Mouse (Mus musculus): ENCODE measurements around the gene Dock2. TPM values are rescaled to one million over a fixed set of nuclear protein-coding genes. Genes with fewer than 3 reads are reported as not detected.

The Dock2 gene
- total RNA-seq, 2 experiments from 2014 or later, result 2.5 to 3.9 TPM

DNA sequence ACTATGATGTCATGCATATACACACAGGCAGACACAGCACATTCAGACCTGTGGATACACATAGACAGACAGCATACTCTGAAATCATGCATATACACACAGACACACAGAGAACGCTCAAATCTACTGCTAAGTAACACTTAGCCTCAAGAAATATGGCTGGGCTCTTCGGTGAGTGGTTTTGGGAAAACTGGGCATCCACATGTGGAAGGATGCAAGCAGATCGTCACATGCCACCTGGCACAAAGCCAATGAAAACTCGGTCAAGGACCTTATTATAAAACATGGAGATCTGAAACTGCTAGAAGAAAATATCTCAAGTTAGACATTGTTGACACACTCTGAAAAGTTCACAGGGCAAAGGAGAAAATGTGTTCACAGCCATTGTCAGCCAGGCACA, 255.7 kb downstream of the Dock2 start:
- DNase-seq, result peak in 1 of 2 experiments; percentile 1

DNA sequence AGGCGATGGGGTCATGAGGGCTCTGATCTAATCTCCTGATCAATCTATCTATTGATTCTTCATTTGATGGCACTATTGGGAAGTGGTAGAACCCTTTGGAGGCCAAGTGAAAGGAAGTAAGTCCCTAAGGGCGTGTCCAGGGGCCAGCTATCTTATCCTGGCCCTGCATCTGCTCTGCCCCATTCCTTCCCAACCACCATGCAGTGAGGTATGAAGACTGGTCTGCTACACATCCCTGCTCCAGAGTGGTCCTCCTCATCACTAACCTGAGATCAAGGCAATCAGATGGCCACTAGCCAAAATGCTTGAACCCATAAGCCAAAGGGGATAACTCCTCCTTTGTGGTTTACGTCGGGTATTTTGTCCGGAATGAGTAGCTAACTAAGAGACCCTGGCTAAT, 256.5 kb downstream of the Dock2 start:
- no peak for DNase-seq

DNA sequence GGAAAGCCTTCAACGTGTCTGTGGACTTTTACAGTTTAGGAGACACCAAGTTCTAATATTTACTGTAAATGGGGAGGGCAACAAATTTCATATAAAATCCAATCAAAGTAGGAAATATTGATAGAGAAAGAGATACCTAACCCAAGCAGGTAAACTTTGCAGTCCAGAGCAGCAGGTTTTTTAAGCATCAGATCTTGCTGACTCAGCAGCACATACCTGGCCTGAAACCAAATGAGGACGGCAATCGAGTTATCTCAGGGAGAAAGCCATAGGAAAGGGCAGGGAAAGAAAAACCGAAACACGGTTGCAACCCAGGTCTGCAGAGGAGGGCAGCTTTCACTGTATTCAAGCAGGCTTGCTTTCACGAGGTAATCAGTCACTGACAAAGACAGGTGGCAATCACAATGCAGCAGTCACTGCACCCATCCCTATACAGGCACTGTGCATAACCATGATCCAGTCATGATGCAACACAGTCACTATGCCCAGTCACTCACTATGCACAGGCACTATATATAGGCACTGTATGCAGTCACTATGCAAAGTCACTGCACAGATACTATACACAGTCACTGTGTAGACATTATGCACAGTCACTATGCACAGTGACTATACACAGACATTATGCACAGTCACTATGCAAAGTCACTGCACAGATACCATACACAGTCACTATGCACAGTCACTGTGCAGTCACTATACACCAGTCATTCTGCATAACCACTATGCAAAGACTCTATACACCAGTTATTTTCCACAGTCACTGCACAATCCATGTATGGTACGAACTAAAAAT, 258.4 kb downstream of the Dock2 start:
- DNase-seq, result no peak

DNA sequence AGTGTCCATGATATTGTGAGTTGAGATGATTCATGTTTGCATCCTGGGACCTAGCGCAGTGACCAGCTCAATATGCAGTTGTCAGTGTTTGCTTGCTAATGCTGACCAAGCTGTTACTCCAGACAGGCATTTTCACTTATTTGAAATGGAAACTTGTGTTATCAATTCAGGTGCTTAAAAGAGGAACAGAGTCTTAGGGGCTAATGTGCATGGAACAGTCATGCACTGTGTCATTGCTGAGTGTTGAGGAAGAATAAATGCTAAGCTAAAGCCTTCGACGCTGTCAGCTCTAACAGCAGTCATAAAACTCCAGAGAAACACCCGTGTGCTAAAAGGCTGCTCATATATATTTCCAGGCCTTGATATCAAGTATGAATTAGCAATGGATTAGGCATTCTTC, 259.1 kb downstream of the Dock2 start:
- DNase-seq, result no peak

DNA sequence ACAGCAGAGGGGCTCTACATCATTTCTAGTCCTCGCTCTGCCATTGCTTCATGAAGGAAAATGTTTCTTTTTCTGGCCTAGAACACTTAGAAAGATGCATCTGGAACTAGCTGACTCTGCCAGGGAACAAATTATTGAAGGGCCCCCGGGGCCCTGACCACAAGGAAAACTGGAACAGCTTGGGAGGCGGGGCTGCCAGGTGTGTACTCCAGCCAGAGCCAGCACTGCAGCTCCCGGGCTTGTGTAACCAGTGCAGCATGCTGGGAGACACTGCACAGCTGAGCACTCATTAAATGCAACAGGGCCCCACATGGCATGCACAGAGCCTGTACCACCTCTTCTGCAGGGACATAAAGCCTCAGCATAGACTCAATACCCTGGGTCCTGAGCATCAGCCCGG, 265.1 kb downstream of the Dock2 start:
- DNase-seq, result no peak

DNA sequence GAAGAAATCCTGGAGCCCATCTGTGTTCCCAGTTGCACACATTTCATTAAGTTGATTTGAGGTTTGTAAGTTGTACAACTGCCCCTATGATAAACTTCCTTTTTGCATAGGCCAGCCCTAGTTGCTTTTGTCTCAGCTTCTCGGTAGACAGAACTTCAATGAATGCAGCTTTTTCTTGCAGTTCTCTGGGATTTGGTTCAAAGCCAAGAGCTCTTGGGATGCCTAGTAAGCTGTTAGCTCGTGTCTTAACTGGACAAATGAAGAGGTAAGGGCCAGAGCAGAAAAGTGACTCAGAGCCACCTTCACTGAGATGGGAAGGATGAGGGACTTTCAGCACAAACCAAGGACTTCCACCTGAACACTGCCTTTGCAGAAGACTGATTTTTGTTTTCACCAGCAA, 266.7 kb downstream of the Dock2 start:
- DNase-seq, result no peak

DNA sequence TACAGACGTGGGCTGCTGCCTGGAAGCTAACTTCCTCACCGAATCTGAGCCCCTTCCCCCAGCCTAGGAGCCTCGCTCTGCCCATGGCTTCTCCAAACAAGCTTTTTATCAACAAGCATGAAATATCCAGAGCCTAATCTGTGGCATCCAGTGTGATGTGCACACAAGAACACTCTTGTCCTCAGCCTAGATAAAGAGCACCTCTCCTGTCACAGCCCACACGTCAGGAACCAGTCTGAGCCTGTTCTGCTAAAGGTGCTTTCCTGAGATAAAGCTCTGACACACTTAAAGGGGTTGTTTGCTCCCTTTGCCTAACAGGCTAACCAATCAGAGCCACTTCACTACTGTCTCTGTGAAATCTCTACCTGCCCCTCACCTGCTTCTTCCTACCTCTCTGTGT, 268.4 kb downstream of the Dock2 start:
- no peak for DNase-seq

DNA sequence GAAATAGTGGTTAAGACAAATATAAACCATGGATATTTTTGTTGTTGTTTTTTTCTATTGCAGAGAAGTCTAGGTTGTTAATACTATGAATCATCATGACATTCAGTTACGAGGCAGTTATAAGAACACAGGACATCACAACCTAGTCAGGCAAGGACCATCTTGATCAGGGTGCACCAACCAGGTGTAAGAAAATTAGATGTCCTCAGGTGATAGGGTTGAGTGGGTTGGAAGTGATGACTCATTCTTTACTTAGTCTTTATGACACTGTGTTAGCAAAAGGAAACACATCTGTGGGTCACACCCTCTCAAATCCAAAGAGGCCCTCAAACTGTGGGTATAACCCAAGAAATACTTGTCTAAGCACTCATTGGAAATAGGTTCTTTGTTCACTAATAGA, 277.3 kb downstream of the Dock2 start:
- no peak for DNase-seq

DNA sequence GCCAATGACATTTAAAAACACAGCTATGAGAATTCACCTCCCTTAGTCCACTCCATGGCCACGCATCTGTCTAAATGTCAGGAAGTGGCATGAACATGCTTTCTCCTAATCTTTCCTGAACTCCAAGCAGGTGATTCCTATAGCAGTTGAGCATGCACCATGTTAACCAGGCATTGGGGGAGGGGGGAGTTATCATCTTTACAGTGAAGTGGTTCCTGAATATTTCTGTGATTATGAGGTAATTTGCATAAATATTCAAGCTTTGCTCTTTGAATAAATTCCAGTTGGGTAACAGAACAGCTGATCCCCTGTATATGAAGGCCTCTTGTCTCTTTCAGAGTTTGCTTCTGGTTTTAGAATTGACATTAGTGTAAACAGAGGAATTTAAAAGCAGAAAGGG, 284.0 kb downstream of the Dock2 start:
- DNase-seq, result no peak

DNA sequence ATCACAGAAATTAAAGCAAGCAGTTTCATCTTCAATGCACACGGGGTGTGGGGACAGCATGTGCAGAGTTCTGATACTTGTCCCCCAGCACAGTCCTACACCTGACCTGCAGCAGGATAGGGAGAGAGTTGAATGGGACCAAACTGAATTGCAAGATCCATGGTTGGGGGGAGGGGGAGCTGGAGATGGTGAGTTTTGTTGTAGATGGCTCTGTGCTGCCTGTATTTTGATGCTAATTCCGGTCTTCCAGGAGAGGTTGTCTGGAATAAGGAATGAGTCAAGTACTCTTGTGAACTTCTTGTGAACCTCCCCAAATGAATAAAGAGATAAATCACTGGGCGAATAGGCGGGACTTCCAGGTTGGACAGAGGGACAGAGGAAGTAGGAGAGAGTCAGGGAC, 289.0 kb downstream of the Dock2 start:
- no peak for DNase-seq

DNA sequence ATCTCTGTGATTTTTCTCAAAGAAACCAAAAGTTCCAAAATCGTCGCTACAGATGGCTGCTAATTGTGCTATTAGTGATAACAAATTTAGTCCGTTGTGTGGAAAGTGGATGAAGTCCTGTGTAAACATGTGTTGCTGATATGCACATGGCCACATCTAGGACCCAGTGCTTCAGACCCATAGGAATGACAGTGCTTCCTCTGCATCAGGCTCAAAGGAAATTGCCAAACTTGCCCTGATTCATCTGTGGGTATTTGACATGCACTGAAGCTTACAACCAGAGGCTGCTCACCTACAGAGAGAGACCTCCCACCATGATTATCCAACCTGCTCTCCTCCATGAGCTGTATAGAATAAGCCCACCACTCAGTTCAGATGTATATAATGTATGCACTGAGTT, 290.7 kb downstream of the Dock2 start:
- DNase-seq, result no peak

DNA sequence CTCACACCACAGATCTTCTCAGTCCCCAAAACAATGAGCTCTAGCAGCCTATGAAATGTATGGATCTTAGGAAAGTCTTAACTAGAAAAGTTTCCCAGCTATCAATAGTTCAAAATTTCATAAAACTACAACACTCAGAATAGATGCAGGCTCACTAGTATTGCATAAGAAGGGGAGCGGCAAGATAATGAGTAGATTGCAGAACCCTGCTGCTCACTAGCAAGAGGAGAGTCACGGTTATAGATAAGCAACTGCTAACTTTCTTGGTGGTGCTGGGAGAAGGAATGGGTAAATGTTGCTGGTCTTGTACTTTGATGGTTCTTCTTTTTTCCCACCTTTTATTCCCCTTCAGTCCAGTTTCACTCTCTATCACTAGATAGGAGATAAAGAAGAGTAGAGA, 291.5 kb downstream of the Dock2 start:
- DNase-seq, result no peak

DNA sequence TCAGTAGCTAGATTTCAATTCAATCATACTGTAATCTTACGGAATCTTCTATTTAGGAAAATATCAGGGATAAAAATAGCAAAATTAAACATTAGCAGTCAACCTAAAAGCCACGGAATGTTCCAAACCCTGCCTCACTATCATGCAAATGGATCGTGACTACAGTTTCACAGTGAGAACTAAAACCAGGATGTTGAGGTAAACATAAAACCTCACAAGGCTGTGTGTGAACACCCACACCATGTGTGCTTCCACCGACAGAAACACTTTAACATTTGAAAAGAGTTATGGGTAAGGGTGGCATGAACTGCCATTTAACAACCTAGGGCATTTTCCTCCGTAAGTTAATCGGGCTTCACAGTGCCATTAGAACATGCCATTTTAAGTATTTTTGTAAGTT, 294.1 kb downstream of the Dock2 start:
- DNase-seq, result no peak

DNA sequence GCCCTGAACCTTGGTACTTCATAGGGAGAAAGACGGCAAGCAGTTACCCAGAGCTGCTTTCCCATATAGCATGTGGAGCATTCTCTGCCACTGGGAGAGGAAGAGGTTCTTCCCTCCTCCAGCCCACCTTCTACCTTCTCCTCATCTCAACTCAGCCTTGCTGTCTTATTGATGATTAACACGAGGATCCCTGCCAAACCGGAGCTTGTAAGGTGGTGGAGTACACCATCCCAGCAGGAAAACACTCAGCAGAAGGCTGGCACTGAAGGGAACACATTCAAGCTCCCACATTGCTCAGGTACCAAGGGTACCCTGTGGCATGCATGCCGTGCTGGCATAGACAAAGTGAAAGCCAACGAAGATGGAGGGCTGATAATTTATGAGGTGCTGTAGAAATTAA, 304.4 kb downstream of the Dock2 start:
- DNase-seq, result no peak

DNA sequence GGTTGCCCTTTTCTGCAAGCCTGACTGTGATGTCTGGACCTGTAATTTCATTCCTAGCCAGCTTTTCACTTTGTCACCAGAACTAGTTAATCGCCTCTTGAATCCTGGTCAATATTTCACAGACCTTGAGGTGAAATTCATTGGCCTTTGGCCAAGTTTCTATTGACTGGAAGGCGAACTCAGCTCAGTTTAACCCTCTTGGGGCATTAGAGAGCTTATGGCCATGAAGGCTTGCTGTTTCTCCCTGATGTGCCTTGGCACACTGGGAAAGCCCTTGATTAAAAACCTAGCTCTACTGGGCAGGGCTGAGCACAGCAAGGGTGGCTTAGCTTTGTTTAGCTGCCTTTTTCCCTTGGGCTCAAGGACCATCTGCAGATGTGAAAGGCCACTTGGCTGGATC, 313.9 kb downstream of the Dock2 start:
- DNase-seq, result no peak

DNA sequence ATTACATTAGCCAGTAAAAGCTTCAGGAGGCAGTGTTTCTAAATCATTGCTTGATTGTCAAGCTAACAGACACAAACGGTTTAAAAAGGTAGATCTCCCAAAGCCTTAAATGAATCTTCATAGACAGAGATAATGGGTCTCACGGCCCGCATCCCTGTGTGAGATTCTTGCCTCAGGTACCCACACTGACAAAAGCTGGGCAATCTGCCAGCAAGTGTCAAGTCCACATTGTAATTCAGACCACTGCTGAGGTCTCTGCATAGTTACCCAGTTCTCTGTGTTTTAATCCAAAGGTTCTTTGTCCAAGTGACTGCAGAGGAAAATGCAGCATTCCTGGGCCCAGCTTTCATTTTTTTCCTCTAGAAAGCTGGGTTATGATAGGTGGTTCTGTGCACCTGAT, 315.1 kb downstream of the Dock2 start:
- no peak for DNase-seq

DNA sequence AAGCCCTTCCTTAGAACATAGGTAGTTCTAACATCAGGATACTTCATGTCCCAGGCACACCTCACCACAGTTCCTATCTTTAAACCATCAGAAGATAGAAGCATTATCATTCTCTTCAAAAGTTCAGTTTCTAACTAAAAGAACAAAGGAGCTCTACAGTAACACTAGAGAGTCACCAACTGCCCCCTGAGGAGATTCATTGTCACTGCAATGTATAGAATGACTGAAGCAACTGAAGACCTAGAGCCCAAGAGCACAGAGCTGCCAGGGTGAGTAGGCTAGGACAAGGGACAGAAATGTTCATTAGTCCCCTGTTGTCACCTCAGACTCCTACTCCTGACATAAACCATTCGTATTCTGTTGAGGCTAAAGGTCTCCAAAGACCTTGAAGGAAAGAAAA, 316.6 kb downstream of the Dock2 start:
- DNase-seq, result no peak

DNA sequence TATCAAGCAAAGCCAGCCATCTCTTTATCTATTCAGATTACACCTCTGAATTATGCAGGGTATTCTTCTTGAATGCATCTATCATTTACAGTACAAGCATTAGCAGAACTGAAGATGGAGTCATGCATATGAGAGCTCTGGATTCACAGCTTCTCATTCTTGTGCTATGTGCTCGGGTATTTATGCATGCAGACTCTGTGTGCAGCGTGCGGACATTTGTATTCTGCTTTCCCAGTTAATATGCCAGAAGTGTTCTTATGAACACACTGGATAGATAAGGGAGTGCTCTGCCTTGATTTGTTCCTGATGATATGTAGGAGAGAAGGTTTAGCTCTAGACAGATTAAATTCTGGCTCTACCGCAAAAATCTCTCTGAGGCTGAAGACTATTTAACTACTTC, 333.7 kb downstream of the Dock2 start:
- DNase-seq, result no peak

DNA sequence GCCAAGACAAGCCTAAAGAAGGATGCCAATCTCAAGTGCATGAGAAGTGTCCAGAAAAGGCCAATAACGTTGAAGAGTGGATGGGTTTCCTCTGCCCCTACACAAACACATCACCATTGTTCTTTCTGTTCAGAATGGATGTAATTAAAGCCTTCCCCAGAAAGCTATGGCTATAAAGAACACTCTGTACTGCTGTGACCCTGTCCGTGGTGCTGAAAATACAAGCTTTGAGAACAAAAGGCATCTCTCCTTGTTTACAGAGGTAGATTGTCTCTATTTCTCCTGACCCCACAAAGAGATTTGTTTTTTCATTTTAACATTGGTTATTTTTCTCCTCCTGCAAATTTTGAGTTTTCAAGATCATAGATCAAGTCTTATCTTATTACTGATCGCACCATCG, 335.8 kb downstream of the Dock2 start:
- DNase-seq, result peak; percentile 38 to 51

DNA sequence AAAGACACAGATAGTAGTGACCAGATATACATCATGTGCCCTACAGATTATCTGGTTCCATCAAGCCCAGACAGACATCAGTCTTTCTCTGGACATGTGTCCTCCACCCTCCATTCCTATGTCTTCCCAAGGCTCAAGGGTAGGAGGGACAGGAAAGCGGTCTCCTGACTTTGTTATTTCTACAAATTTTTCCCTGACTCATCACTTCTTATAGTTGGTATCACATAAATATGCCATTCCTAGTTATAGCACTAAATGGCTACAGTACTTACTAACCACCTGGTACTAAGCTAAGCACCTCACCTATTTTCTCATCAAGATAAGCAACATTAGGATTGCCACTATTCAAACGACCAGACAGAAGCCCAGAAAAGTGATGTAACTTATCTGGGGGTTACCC, 345.3 kb downstream of the Dock2 start:
- DNase-seq, result no peak

DNA sequence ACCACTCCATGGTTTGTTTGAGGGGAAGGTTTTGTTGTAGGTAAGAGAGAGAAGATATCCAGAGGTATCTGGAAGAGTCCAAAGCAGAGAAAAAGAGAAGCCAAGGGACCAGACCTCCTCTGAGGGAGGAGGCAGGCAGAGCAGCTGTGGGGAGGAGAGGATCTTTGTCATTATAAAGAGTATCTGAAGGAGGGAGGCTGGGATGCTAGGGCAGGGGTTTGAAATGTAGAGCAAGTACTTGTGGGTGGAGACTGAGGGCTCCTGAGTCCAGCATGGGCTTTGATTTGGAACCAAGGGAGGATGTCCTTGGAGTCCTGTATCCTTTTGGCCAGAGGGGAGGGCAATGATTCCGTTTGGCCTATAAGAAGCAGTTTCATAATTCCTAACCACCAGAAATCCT, 346.2 kb downstream of the Dock2 start:
- no peak for DNase-seq

DNA sequence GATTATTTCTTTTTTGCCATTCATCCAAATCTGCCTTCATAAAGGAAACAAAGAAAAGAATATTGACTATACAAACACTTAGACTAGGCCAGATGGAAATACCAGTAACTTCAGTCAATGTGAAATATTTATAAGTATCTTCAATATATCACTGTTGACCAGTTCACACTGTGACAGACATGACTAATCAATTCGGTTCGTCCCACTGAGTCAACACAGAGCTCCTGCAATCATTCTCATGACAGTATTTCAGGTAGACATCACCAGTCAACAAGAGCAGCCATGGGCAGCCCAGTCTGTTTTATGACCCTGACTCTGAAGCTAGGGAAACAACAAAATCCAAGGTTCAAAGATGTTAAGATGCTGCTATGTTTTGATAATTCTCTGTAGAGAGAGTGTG, 351.7 kb downstream of the Dock2 start:
- DNase-seq, result no peak

DNA sequence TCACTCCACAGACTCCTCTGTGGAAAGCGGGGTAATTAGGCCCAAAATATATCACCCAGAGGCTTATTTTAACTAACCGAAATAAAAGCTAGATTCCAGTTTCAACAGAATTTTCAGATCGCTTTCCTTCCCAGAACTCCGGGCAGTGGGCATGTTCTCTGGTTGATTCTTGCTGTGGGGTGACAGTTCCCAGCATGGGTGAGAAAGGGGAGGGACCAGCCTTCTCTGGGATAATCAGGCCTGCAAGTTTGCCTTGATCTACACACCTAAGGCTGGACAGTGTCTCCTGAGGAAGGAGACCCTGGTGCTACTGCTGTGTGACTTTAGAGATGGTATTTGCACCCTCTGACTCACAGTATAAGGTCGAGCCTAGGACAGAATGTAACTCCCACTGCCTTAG, 352.3 kb downstream of the Dock2 start:
- no peak for DNase-seq

DNA sequence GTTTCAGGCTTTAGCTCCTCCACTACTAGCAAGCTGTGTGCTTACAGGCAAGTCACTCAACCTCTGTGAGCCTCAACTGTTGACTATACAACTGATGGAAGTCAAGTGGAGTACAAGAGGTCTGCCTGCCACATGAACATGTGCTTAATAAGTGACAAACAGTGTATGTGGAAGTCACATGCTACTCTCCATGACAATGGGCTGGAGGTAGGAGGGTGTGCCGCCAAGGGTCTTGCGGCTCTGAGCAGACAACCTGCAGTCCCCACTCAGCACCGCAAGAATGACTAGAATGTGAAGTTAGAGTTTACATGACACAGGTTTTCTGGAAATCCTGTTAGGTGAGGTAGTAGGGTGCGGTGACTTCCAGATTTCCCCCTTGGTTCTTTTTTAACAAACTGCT, 352.8 kb downstream of the Dock2 start:
- DNase-seq, result no peak

DNA sequence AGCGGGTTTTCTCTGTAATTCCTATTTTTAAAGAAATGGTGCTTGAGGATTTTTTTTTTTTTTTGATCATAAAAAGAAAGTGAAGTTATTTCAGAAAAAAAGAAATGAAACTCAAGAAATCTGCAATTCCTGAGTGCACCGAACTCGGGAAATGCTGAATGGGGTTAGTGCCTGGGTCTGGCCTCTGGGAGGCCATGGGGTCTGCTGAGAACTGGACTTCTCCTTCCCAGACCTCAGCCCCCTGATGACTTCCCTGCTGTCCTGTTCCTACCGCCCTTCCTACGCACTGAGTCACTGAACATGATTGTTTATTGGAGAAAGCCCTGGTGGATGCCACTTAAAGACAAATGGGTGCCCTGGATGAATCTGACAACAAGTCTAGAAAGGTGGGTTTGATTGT, 356.5 kb downstream of the Dock2 start:
- no peak for DNase-seq
